Mouse (Mus musculus) thymus, postnatal 25 days (tissue): ENCODE data around the gene Slc48a1.

Experiments used
- DNase-seq: peaks from one replicate; pipeline ENCODE4 v3.0.0; 2022

The Slc48a1 gene

DNA sequence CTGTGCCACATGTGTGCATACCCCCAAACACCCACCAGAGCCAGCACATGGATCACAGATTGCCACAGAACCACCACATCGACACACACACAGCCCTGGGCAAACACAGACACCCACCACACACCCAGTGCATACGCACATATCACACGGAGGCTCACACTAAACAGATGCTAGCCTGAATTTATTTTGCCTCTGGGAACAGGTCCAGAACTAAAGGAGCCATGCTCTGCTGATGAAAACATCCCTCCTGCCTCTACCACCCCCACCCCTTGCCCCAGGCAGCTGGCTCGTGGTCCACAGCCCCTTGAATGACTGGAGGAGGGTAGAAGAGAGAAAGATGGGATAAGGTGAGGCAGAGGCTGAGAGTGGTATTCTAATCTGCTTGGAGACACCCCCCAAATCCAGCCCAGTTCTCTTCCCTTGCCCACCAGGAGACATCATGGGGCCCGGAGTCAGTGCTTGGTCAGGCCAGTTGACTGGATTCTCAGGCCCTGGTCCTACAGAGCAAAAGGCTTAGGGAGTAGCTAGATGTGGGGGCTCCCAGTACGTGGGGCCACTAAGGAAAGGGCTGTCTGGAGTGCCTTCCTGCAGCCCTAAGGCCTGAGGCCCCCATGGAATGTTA, 50.0 kb downstream of the Slc48a1 start:
- DNase-seq: no peak

- peak; percentile 68 for DNase-seq
Measured at GRCm38 (mm10) chr15:97828901-97829338, 50.6 kb downstream of the Slc48a1 start.

DNA sequence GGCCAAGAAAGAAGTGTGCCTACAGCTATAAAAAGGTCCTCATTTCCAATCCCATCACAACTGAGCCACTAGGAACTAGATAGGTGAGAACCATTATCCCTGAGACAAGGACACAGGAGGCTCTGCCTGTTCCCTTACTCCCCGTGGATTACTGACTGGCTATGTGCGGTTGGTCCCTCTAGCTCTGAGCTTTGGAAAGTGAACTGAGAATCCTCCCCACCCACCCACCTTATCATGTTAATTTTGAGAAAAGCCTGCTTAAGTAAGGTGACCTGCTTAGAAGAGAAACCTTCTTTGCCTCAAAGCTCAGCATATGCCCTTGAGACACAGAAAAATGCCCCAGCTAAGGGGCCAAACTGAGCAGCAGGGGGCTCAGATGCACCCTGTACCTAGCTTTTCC, 51.1 kb downstream of the Slc48a1 start:
- DNase-seq: no peak

DNA sequence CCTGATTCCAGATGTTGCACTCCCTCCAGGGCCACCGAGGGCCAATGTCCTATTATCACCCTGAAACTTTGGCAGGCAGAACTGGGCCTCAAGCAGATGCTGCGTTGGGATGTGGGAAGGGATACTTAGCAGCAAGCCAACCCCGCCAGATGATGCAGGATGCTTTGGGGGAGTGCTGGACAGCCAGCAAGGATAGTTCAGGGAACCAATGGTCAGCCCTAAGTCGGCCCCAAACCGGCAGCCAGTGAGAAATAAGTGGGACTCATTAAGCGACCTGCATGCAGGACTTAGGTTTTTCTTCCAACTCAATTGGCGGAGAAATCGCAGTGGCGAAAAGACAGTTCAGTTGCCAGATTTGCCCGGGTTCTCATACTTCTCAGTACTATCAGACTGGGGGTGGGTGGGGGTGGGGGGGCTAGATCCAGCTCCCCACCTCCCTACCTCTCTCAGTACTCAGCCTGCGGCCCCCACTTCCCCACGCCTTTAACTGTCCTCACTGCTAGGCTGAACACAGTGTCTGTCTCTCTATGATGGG, 52.0 kb downstream of the Slc48a1 start:
- no peak for DNase-seq

- DNase-seq: peak; percentile 61
Measured at GRCm38 (mm10) chr15:97830788-97831241, 52.5 kb downstream of the Slc48a1 start.

DNA sequence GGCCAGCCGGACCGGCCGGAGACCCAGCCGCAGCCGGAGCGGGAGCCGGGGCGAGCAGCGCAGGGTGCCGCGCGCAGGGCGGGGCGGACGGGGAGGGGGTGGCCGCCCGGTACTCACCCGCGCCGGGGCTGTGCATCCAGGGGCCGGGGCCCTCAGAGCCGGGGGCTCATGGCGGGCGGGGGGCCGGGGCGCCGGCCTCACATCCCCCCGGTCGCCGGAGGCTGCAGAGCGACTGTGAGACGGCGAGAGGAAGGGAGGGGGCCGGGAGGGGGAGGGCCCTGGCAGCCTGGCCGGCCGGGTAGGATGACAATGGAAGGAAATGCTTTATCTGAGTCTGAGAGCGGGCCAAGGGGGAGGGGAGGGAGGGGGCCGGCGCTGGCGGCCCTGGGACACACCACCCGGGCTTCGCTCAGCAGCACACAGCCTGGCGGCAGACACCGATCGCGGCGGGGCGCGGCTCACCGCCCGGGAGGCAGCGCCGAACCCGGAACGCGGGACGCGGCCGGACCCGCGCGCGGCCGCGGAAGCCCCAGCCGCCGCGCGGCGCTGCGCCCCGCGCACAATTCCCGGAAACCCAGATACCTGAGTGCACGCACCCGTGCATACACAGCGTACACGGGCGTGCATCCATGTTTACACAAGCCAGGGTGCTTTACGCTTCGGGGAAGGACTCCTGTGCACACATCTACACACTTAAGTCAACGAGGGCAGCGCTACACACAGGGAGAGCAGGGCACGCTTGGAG, 53.1 kb downstream of the Slc48a1 start:
- DNase-seq: peak; percentile 69

GRCm38 (mm10) chr15:97831987-97832640, 53.8 kb downstream of the Slc48a1 start:
- DNase-seq: no peak

DNA sequence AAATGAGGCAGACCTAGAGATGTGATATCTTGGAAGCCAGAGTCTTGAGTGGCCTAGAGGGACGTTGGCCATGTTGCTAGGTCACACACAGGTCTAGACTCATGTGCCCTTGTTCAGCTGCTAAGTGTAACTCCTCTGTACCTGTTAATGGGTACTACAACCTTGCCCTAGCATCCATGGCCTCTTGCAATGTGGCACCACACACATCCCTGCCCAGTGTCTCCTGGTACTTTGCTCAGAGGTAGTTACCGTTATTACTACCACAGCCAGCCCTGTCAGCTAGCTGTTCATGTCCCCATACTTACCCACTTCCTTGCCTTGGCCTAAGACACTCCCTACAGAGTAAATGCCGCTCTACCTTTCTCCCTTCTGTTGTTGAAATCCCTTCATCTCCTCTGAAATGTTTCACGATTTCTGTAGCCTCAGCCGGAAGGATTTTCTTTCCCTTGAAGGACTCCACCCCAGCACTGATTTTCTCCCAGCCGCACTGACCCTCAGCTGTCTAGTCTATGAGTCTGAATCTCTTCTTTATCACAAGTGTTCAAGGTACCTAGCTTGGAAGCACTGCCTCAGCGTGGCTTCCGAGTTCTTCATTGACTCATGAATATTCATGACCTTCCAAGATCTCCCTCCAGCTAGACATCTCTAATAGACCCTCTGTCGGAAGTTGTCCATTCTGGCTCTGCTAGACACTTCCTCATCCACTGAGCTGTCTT, 54.6 kb downstream of the Slc48a1 start:
- peak; percentile 47 for DNase-seq

DNA sequence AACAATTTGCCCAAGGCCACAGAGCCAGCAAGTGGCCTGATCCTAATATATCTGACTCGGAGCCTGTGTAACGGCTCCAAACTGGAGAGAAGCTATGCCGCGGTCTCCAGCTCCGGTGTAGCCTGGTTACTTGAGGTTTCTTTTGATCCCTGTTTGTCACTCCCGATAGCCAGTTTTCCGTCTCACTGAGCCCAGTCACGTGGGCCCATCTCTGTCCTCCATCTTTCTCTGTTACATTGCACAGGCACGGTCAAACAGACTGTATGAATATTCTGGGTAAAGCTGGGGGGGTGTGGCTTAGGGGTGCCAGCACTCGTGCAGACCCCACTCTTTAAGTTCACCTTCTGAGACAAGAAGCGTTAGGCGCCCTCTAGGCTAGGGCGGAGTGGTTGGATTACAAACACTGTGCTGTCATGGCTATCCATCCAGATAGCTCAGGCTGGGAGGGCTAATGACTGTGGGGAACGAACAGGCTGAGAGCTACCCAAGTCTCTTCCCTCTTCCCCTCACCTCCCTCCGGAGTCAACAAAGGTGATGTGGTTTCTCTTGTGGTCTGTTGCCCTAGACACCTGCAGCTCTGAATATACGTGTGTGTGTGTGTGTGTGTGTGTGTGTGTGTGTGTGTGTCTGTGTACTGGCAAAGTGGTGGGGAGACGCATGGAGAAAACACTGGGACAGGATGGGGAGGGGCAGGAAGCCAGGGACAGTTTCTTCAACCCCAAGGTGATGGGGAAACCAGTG, 58.0 kb downstream of the Slc48a1 start:
- DNase-seq: peak; percentile 82

DNA sequence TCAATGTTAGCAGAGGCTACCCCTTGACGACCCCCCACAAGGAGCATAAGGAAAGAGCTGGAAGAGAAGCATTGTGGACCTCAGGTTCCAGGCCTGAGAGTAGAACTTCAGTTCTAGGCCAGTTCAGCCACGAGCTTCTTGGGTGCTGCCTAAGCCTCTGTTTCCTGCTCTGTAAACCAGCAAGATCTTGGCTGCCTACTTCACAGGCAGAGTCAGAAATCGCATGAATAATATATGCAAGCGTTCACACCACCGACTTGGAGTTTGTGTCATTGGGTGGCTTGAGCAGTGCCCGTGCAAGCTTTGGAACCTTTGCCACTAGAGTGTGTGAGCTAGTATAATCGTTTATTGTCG, 58.6 kb downstream of the Slc48a1 start:
- DNase-seq: no peak

- DNase-seq: peak; percentile 71
Measured at GRCm38 (mm10) chr15:97837491-97838061, 59.3 kb downstream of the Slc48a1 start.

DNA sequence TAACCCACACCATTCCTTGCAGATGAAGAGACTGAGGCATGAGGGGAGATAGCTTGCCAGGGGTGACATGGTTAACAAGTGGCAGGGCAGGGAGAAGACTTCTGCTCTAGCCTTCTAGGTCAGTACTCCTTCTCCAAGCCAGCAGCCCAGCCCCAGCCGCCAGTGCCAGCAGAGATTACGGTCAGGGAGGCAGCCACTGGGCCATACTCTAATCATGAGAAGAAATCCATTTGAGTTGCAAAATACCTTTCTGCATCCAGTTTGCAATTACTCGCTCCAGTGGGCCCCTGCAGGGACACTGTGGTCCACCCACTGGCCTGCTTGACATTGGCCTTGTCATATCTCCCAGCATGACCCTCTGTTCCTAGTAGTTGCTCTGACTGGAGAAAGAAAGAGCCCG, 60.1 kb downstream of the Slc48a1 start:
- peak; percentile 19 for DNase-seq

DNA sequence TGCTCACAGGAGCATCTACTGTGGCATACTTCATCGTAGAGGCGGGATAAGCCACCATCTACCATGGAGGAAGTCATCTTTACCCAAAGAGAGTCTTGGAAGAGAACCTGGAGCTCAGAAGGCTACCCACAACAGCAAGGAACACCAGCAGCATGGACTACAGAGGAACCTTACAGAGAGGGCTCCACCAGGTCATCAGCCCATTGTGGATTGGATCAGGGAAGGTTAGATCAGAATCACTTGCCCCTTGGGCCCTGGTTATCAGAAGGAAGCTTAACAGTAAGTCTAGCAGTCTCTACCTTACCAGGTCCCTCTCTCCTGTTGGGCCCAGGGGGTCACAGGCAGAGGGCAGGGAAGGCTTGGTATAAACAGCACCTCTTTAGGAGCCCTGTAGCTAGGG, 60.7 kb downstream of the Slc48a1 start:
- DNase-seq: peak; percentile 38

DNA sequence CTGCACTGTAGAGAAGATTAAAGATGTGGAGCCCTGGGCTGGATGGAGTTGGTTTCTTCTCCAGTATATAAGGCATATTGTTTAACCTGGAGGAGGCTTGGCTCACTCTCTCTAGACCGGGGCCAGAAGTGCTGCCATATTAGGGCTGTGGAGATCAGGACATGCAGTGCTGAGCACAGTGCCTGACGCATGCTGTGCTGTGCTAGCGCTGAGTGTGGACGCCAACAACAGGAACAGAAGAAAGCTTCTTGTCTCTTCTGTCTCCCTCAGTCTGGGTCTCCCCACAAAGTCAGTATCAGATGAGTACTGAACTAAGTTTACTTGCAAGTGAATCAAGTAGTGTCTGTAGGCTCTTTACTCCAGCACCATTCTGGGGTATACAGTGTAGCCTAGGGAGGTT, 61.2 kb downstream of the Slc48a1 start:
- no peak for DNase-seq

GRCm38 (mm10) chr15:97839991-97840455, 61.7 kb downstream of the Slc48a1 start:
- DNase-seq: peak; percentile 42

DNA sequence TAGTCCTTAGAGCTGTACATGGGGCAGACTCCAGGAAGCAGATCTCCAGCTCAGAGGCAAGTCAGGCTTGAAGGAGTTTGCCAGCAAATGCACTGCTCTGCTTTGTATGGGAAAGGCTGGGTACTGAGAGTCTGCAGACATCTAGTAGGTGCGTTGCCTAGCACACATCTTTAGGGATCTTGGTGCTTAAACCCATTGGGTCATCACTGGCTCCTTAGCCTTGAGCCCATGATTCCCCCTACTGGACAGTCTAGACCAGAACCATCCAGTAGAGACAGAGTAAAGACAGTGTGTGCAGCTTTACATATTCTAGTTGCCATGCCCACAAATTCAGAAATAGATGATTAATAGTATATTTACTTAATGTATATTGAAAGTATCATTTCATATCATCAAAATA, 62.5 kb downstream of the Slc48a1 start:
- peak; percentile 5 for DNase-seq

DNA sequence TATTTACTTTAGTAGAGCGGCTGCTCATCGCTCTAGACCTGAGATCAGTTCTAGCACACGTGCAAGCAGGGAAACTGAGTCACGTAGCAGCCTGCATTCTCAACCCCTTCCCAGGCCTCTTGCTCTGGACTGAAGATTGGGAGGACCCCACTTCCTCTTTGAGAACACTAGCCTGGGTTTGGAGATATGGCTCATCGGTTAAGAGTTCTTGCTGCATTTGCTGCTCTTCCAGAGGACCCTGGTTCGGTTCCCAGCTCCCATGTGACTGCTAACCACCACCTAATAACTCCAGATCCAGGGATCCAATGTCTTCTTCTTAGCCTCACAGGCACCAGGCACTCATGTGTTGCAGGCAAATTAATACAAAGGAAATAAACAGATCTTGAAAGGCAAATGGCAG, 63.1 kb downstream of the Slc48a1 start:
- peak; percentile 25 for DNase-seq

DNA sequence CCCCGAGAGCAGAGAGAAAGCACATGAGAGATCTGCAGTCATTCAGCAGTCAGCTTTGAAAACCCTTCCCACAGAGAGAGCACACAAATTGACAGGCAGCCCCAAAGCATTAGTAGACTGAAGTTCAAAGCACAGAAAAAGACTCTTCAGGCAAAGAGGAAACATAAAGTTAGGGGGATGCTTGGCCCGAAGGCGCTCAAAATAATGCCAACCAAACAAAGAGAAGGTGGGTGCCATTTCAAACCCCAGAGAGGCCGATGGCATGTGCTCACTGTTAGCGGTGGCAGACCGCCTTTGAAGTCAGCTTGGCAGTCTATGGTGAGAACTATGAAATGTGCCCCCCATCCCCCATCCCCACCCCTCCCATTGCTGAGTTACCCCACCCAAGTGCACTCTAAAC, 63.7 kb downstream of the Slc48a1 start:
- DNase-seq: peak; percentile 78
